Mouse (Mus musculus) left cerebral cortex, adult 11 months (tissue): ENCODE measurements around the gene Lgals3bp.

ENCODE experiments used
- DNase-seq: peaks from one replicate; pipeline ENCODE4 v3.0.0; 2022; ENCODE audit warnings: low spot score

The Lgals3bp gene

DNA sequence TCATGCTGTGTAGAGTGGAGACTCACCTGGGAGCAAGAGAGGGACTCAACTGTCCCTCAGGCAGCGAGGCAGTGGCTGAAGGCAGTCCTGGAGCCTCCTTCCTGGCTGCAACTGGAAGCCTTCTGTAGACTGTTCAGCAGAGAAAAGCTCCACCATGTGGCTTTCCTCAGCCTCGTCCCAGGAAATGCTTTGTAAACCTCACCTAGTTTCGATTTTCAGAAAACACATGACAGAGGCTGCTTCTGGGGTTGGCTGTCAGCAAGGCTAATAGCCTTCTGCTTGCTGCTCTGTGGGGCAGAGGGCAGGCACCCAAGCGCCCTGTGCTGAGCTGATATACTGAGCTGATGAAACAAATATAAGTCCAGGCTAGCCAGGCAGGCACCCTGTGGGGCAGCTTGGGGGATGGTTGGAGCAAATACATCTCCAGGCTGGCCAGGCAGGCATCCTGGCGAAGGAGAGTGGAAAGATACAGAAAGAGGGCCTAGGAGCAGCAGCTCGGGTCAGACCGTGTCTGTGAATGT, at the start of gene Lgals3bp:
Gene Lgals3bp (minus strand): TSS at position 333 of the 521 bp plus-strand sequence.
- DNase-seq: peak; percentile 55

DNA sequence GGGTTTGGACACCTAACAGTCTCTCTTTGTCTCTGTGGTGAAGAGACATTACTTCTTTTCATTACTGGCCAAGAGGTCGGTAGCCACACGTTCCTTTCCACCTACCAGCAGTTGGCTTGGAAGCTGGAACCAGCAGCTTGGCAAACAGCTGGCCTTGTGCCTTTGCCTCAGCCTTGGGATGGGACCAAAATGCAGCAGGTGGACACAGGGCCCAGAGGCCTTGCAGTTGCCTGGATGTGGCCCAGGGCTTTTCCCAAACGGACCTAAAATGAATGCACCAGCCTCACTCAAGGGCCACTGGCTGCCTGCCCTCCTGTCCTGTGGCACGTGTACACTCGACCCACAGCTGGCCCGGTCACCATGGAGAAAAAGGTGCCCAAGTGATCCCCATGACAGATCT, 49.3 kb upstream of the Lgals3bp start:
- no peak for DNase-seq

DNA sequence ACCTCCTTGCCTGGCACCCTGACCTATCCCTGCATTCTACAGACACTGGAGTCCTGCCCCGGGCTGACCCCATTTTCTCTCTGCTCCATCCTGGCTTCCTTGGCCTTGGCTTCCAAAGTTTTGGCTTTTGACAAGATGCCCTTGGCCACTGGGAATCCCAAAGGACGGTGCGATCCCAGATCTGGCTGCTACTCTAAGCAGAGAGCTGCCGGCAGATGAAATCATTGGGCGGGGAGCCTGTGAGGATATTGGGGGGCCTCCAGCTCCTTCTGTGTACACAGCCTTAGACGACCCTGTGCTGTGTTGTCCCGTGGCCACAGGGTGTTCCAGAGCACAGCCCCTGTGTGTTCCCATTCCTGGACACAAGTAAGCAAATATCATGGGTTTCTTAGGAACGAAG, 46.5 kb upstream of the Lgals3bp start:
- DNase-seq: no peak

DNA sequence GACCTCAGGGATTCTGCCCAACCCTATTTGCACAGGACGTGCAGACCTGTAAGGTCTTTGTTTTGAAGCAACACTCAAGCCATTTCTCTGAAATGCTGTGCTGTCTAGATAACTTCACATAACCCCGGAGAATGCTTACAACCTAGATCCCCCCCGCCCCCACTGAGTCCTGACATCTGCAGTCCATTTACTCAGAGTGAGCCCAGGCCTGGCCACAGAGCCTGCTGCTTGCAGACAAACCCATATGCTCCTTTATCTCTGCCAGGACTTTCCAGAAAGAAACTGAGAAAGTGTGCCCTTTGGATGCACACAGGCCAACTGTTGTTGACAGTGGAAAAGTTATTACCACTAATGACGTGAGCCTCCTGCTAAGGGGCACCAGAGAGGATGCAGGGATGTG, 45.5 kb upstream of the Lgals3bp start:
- no peak for DNase-seq

DNA sequence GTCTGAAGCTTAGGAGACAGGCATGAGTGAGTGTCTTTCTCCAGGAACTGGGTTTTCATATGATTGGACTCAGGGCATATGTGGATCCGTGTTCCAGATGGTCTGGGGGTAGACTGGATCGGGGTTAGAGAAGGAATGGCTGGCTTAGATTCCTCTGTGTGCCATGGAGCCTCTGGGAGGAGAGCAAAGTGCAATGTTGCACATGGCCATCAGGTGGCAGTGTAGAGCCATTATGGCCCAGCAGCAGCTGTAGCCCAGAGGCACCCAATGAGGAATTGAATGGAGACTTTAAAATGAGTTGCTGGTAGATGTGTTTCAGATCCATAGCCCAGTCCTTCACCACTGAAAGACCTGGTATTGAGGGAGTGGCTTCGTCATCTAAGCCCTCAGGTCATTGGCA, 44.0 kb upstream of the Lgals3bp start:
- no peak for DNase-seq

DNA sequence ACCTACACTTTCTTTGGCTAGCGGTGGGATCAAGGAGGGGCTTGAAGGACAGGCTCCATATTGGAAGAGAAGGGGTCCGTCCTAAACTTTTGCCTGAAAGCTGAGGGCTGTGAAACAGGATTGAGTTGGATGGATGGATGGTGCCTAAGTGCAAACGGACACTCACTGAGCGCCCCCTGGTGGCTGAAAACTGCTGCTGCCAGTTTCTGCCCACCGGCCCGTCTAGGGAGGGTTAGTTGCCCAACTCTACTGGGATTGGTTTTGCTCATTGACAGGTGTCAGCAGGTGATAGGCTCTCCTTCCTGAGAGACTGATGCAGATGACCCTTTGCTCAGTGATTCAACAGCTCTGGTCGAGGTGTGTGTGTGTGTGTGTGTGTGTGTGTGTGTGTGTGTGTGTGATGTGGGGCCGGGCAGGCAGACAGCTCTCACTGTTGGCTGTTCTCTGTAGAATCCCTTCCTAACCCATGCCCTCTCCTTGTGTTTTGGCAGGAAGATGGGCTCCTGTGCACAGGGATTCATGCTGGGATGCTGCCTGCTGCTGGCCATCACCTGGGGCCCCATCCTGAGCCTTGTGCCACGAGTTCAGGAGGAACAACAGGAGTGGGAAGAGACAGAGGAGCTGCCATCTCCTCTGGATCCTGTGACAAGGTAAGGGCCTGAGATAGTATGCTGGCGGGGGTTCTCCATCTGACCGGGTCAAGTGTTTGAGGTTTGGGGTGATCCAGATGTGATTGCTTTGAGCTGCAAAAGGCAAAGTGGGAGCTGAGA, 41.5 kb upstream of the Lgals3bp start:
- DNase-seq: no peak

DNA sequence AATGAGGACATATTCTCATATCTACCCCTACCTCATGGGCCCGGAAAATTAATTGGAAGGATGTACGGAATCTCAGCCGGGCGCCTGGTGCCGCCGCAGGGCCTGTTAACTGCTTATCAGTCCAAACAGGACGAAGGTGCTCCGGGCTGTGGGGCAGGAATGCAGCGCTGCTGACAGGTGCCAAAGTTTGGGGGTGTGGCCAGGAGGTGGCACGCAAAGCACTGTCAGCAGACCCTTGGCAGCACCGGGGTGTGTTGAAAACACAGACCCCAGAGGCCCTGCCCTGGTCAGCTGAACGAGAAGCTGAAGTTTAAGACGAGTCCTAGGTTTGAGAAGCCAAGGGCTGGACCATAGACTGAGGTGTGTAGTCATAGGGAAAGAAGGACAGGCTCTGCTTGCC, 40.8 kb upstream of the Lgals3bp start:
- no peak for DNase-seq

DNA sequence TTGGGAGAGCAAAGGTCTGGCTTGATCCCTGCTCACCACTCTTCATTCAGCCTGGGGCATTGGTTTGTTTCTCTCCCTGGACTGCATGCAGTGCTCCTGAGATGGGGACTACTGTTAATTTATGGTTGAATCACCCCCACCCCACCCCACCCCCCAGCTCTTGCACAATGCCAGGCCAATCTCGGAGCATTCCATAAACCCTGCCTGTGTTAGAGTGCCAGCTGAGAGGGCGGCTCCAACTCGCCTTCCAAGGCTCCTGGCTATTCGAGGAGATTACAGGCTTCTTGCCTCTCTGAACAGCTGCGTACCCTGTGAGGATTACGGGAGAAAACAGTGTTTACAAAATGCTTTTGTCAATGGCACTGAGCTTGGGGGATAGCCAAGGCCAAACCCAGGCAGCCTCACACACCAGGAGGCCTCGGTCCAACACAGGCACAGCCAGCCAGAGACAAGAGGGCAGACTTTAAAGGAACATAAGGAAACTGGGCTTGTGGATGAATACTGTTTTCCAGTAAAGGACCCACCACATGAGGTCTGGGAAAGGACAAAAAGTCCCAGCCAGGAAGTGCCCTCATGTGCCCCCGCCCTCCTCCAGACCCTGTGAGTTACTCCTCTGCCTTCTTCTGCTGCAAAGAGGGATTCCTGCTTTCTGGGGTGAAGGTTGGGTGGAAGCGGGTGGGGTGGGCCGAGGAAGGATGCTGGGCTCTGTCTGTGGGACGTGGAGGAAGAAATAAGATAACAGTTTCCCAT, 36.9 kb upstream of the Lgals3bp start:
- no peak for DNase-seq

DNA sequence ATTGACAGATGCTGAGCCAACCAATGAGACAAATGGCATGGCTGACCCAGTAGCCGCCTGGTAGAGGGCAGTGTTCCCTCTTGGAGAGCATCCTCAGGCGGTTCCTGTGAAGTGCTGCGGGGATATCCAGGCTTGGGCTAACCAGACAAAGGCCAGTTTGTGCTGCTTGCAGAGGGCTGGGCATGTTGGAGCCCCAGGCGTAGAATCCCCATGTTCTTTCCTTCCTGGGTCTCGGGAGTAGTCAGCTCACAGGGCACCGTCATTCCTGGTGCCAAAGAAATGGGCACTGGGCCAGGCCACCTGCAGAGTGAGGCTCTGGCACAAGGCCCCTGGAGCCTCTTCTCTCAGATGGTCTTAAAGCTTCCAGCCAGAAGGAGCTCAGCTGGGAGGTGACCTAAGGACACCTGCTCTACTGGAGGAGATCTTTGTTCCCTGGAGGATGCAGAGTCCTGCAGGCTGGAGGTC, 34.6 kb upstream of the Lgals3bp start:
- DNase-seq: no peak

DNA sequence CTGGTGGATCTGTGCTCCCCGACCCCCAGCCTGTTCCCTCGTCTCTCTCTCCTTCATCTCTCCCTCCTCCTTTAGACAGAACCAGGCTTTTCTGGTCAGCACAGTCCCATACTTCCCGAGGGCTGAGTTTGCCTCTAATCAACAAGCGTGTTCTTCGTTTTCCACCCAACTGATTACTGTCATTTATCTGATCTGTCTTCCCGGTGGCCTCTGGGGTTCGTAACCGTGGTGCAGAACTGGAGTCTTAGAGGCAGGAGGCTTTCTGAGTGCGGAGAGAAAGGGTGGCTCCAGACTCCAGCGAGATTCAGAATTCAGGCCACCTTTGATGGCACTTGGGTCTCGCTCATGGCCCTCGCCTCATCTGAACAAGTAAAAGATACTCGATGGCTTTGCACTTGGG, 32.2 kb upstream of the Lgals3bp start:
- no peak for DNase-seq

DNA sequence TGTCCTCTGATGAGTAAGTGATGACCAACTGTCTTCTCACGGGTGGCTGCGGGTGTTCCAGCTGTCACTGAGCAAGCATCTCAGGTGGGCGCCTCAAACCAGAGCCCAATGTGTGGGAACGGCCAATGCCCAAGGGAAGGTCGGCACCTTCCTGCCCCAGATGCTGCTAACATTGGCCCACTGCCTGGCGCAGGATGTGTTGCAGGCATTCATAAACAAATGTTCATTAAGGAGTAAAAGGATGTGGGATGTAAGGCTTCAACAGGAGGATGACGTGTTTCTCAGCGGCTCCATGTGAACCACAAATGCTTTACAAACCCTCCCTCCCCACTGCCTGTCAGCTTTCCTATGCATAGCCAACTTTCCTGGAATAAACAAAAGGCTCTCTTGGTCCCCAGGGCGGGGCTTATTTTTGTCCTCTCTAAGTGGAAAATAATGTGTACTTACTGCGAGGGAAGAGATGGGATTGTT, 31.5 kb upstream of the Lgals3bp start:
- no peak for DNase-seq

DNA sequence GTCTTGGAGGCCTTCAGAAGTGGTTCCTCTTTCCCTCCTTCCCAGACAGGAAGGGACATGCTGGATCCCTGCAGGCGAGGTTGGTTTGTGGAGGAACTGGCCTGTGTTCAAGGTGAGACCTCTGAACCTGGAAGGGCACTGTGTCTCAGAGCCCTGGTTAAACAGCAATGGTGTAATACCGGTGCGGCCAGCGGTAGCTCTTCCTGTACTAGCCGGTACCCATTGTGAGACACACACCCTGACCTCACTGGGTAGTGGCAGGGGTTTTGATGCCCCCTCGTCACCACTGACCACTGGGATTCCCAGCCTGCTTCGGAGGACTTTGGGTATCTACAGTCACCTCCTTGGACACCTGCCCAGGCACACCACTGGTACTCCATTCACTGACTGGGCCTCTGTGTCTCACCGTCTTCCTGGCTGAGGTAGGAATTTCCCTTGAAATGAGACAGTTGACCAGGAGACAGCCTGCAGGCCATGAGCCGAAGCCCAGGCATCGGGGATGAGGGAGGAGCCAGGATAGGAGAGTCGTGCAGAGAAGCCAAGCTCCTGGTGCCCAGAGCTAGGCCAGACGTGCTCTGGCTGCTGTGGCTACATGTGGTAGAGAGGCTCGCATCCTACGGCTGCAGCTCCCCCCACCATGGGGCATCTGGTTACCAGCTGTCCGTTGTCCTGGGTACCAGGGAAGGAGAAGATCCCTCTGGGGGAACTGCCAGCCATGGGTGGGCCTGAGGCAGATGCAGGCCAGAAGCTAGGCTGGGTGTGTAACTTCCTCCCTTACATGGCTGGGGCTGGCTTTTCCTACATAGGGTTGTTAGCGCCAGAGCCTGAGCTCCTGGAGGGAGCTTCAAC, 29.4 kb upstream of the Lgals3bp start:
- DNase-seq: no peak

DNA sequence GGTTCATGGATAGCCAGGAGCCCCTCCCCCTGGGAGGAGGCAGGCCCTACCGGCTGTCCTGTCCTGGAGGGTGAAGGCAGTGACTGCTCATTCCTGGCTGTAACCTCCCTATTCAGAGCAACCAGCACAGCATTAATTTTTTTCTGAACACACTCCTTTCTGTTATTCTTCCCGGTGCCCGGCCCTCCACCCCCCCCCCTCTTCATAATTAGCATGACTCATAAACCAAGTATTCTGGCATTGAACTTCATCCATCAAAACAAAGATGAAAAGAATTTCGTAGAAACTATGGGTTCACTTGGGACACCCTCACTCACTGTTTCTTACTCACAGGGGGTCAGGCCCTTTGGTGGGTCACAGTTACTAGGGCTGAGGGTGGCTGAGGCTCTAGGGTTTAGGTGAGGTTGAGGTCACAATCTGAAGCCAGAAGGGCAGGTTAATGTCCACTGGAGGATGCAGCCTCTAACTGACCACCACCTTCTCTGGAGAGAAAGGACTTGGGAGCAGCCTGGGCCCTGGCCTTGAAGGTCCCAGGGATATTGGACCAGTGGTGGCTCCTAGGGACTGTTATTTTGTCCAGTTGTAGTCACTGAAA, 28.5 kb upstream of the Lgals3bp start:
- no peak for DNase-seq

DNA sequence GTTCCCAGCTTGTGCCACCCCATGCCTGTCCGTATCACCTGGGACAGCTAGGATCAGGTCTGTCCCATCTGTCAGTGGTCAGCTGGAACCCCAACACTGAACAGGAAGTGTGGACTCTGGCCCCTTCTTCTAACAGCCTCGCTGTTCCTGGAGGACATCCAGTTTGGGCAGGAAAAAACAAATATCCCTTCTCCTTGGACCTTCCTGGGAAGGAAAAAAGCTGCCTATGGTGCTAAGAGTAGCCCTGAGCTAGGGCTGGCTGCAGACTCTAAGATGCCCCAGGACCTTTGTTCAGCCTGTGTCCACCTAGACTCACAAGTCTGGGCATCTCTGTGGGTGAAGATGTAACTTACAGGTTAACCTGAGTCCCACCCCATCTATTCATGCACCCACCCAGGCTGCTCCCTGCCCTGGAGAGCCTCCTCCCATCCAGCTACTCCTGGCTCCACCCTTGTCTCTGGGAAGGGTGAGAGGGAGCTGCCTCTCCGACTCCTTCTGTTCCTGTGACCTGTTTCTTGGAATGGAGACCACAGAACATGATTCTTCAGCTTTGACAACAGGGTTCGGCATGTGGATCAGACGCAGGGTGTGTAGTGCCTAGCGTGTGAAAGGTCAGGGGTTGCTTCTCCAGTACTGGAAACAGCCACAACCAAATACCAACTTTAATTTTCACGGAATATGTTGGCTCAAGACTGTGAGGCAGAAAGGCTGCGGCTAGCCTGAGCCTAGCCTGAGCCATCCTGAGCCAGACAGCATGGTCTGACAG, 27.2 kb upstream of the Lgals3bp start:
- no peak for DNase-seq

DNA sequence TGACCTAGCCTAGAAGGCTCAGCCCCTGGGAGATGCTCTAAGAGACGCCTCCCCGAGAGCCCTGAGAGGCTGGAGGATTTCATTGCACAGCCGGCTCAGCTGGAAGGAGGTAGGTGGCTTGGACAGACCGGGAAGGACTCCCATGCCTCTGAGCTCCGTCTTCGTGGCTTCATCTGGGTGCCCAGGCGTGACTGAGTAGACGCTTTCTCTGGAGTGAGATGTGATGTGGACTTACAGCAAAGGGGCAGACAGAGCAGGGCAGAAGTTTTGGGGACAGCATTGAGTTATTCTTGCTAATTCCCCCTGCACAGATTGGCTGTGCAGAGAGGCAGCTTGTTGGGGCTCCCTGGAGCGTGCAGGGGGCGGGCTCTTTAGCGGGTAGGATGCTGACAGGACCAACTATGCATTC, 26.6 kb upstream of the Lgals3bp start:
- no peak for DNase-seq

DNA sequence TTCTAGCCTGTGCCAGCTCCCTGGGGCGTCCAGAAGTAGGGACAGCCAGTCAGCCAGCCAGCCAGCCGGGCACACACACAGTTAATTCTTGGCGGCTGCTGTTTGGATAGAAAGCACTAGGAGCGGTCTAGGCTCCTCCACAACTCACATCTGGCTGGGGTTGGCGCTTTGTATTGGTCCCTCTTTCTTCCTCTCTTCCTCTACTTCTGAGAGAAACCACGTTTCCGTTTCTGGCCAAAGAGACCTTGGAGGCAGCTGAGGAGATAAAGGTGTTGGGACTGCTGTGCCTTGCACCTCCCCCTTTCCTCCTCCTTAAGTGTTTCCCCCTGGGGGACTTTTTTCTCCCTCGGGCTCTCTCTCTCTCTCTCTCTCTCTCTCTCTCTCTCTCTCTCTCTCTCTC, 26.1 kb upstream of the Lgals3bp start, which contains the start of gene C1qtnf1:
Gene C1qtnf1 (plus strand): TSS at position 218 of the 400 bp plus-strand sequence.
- DNase-seq: no peak

DNA sequence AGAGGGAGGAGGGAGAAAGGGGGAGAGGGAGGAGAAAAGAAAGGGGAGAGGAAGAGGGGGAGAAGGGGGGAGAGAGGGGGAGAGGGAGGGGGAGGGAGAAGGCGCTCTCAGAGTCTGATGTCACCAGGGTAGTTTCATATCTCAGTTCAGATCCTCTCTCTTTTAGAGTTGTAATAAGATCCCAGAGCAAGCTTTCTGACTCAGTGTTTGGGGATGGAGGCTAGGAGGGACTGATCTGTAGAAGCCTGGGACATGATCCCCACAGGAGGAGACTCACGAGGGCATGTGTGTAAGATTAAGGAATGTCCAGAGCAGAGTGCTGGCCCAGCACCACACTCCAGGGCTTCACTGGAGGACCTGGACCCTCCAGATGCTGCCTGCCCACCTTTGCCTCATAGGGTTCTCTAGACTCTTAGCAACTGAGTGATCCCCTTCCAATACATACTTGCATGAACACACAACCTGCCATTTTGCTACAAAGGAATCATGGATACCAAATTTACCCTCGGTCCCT, 25.4 kb upstream of the Lgals3bp start:
- DNase-seq: no peak

DNA sequence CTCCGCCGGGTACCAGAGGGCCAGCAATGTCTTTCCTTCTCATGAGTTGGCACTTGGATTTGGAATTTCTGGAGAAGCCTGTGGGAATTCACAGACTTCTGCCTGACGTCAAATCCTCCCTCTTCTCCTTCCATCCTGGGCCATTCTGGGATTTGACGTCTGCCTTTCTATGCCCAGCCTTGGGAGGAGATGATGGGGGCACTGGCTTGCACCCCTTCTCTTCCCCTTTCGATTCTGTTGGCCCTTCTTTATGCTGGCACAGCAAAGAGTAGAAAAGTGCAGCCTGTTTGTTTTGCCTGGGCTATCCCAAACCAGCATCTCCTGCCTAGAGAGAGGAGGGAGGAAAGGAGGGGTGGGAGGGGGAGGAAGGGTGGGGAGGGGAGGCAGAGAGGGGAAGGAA, 24.9 kb upstream of the Lgals3bp start:
- no peak for DNase-seq

DNA sequence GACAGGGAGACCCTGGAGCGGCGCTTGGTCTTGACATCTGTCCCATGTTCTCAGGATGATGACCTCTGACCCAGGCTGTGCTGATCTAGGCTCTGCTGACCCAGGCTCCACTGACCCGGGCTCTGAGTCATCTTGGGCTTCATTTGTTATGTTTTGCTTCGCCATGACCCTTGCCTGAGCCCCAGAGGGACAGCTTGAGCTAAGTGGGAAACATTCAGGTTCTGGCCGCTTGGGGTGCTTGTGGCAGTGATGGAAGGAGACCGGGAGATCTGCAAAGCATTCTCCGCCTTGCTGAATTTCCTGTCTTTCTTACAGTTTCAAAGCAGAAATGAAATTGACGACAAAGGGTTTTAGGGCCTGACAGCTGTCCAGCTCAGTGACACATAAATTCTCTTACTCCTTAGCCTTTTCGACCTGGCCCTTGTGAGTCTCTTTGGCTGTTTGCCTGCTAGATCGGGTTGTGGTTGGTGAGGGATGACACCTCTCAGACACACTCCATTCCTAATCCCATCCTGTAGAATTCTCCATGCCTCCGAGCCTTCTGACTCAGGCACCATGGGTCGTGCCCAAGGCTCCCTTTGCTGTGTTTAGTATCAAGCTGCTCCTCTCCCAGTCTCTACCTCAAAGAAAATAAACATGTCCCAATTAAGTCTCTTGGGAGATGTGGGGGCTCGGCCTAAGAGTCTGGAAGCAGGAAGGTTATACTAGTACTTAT, 22.9 kb upstream of the Lgals3bp start:
- DNase-seq: no peak
